Mouse (Mus musculus) liver, postnatal 0 days (tissue): ENCODE data around the gene Rbbp9. TPM values are rescaled to one million over a fixed set of nuclear protein-coding genes. Genes with fewer than 3 reads are reported as not detected.
A peak's percentile ranks its signal among the peaks of the same experiment; 100 is the strongest.

Experiments
- ATAC-seq: fragments of 200-750 bp; cut with Nextera tagmentation; 2 replicates; pipeline ENCODE4 v1.8.0; 2017; ENCODE audit warnings: mild to moderate bottlenecking, moderate library complexity
- DNase-seq: peaks from one replicate; pipeline ENCODE4 v3.0.0-alpha.2; 2016
- H3K27ac ChIP-seq: fragments of 300-500 bp; sonication (generic); 2 replicates; pipeline ENCODE4 v1.5.1; 2014; ENCODE audit warnings: antibody characterized with exemption, moderate library complexity, mild to moderate bottlenecking, low read depth
- H3K27me3 ChIP-seq: fragments of 300-500 bp; sonication (generic); 2 replicates; pipeline ENCODE4 v1.6.1; 2014; ENCODE audit warnings: low read length, control low read depth, mixed read lengths; ENCODE audit not compliant: insufficient read depth
- H3K36me3 ChIP-seq: fragments of 300-500 bp; sonication (generic); replicated peaks from 2 replicates; pipeline ENCODE4 v1.6.1; 2014; ENCODE audit warnings: mild to moderate bottlenecking, control low read depth, low read length, moderate library complexity, mixed read lengths; ENCODE audit not compliant: insufficient read depth
- H3K4me1 ChIP-seq: fragments of 300-500 bp; sonication (generic); 2 replicates; pipeline ENCODE4 v1.6.1; 2014; ENCODE audit warnings: antibody characterized with exemption, mild to moderate bottlenecking, control low read depth; ENCODE audit not compliant: insufficient read depth
- H3K4me2 ChIP-seq: fragments of 300-500 bp; sonication (generic); 2 replicates; pipeline ENCODE4 v1.6.1; 2014; ENCODE audit warnings: low read depth, mild to moderate bottlenecking, low read length, moderate library complexity, mixed read lengths
- H3K4me3 ChIP-seq: fragments of 300-500 bp; sonication (generic); 2 replicates; pipeline ENCODE4 v1.5.1; 2014; ENCODE audit warnings: low read depth, low read length
- H3K9ac ChIP-seq: fragments of 300-500 bp; sonication (generic); replicated peaks from 2 replicates; pipeline ENCODE4 v1.6.1; 2014; ENCODE audit warnings: mild to moderate bottlenecking, moderate library complexity
- H3K9me3 ChIP-seq: fragments of 300-500 bp; sonication (generic); 2 replicates; pipeline ENCODE4 v1.6.1; 2016; ENCODE audit warnings: mild to moderate bottlenecking, control low read depth, low read length, mixed read lengths
- CTCF ChIP-seq: sonication (generic); IDR thresholded peaks from 2 replicates; pipeline ENCODE4 v1.5.1; 2016; ENCODE audit warnings: antibody characterized with exemption, low read depth
- EP300 ChIP-seq: IDR thresholded peaks from 2 replicates; pipeline ENCODE4 v1.6.1; 2016; ENCODE audit warnings: antibody characterized with exemption, low read depth, mild to moderate bottlenecking
- WGBS: fragments of 180-500 bp; shearing (Covaris S2); extraction: QIAGEN DNeasy Blood & Tissue Kit; methylation state at CpG from one replicate; pipeline ENCODE4 v1.1.7; 2014; ENCODE audit not compliant: insufficient replicate concordance; 5-methylcytosine and 5-hydroxymethylcytosine counted together
- polyA plus RNA-seq: library from polyadenylated mRNA; unstranded; fragments of >200 nt; fragmentation: Nextera tagmentation; extraction: Ambion mirVana; gene quantifications from 2 replicates; pipeline ENCODE4 v1.2.1, GENCODE M21; 2015

Rbbp9 gene
- polyA plus RNA-seq, 1 experiment from 2014 or later: 11.3 TPM

- H3K36me3 ChIP-seq: peaks cover 21% of the 10 kb centered on the region
- no peaks in the 10 kb centered on the region for H3K9me3 ChIP-seq
- WGBS: 73% methylated on average over 6 of the region's 6 CpGs
- H3K27ac ChIP-seq: no peak overlapping the region
- no peaks in the 10 kb centered on the region for H3K4me1 ChIP-seq
- TF ChIP-seq EP300: no peak
- no peak for TF ChIP-seq CTCF
- no peak overlapping the region for H3K4me3 ChIP-seq
- no peaks in the 10 kb centered on the region for H3K27me3 ChIP-seq
- DNase-seq: no peak
- no peak for ATAC-seq
- H3K9ac ChIP-seq: no peak overlapping the region
- H3K4me2 ChIP-seq: no peak overlapping the region
These were observed 6.0 kb downstream of the Rbbp9 start for GRCm38 (mm10) chr2:144544630-144545029.

GRCm38 (mm10) chr2:144543670-144544069 lies 7.0 kb downstream of the Rbbp9 start:
- peak overlapping the region; percentile 44; the same call in 1 of the 2 replicates for H3K27ac ChIP-seq
- WGBS: 70% methylated on average over 6 of the region's 6 CpGs

GRCm38 (mm10) chr2:144541246-144541645 lies 9.4 kb downstream of the Rbbp9 start:
- Histone ChIP-seq H3K4me1 (no peaks in the 10 kb centered on the region), H3K4me3 (no peak overlapping the region), H3K27me3 (no peaks in the 10 kb centered on the region), H3K27ac (no peak overlapping the region), H3K36me3 (peaks cover 49% of the 10 kb centered on the region), H3K9ac (no peak overlapping the region), H3K9me3 (no peaks in the 10 kb centered on the region), H3K4me2 (no peak overlapping the region)
- DNase-seq (no peak), ATAC-seq (no peak)
- 82% methylated on average over 4 of the region's 4 CpGs for WGBS
- TF ChIP-seq EP300 (no peak), CTCF (peak; percentile 30)

More at GRCm38 (mm10) chr2:144543670-144544069, 7.0 kb downstream of the Rbbp9 start:
- peaks cover 30% of the 10 kb centered on the region for H3K36me3 ChIP-seq
- TF ChIP-seq CTCF: no peak
- no peak for TF ChIP-seq EP300
- H3K9ac ChIP-seq: no peak overlapping the region
- ATAC-seq (no peak), DNase-seq (no peak)
- H3K4me1 ChIP-seq: no peaks in the 10 kb centered on the region
- no peaks in the 10 kb centered on the region for H3K9me3 ChIP-seq
- no peak overlapping the region for H3K4me3 ChIP-seq
- no peak overlapping the region for H3K4me2 ChIP-seq
- no peaks in the 10 kb centered on the region for H3K27me3 ChIP-seq

- H3K4me2 ChIP-seq: no peak overlapping the region
- WGBS: 90% methylated on average over 7 of the region's 7 CpGs
- no peaks in the 10 kb centered on the region for H3K27me3 ChIP-seq
- no peak overlapping the region for H3K9ac ChIP-seq
- TF ChIP-seq EP300 (no peak), CTCF (no peak)
- H3K4me1 ChIP-seq: no peaks in the 10 kb centered on the region
- no peak overlapping the region for H3K4me3 ChIP-seq
- peaks cover 4% of the 10 kb centered on the region; the same call in 1 of the 2 replicates for H3K9me3 ChIP-seq
- ATAC-seq (no peak), DNase-seq (no peak)
- H3K27ac ChIP-seq: no peak overlapping the region
- peaks cover 81% of the 10 kb centered on the region for H3K36me3 ChIP-seq
These were observed 13.5 kb downstream of the Rbbp9 start for GRCm38 (mm10) chr2:144537123-144537522.

- H3K27ac ChIP-seq: peak overlapping the region; percentile 73
- H3K36me3 ChIP-seq: peaks cover 18% of the 10 kb centered on the region
- DNase-seq (no peak), ATAC-seq (peak; percentile 29)
- TF ChIP-seq CTCF (no peak), EP300 (no peak)
- WGBS: under 1% methylated on average over 24 of the region's 25 CpGs
- H3K27me3 ChIP-seq: peaks cover 9% of the 10 kb centered on the region; the same call in 1 of the 2 replicates
- peak overlapping the region; percentile 82 for H3K4me3 ChIP-seq
- peak overlapping the region; percentile 91 for H3K4me2 ChIP-seq
- H3K9ac ChIP-seq: peak overlapping the region; percentile 92
- H3K9me3 ChIP-seq: no peaks in the 10 kb centered on the region
- H3K4me1 ChIP-seq: peaks cover 19% of the 10 kb centered on the region
These were observed 22.9 kb downstream of the Rbbp9 start for GRCm38 (mm10) chr2:144527821-144528174.

GRCm38 (mm10) chr2:144526981-144527820 lies 23.5 kb downstream of the Rbbp9 start, which contains the start of the genes Dzank1 and Polr3f:
Gene Dzank1, minus strand, starts transcription at chr2:144527414.
Gene Polr3f, plus strand, starts transcription at chr2:144527718.
- H3K27me3 ChIP-seq: peaks cover 9% of the 10 kb centered on the region; the same call in 1 of the 2 replicates
- peaks cover 13% of the 10 kb centered on the region; the same call in 1 of the 2 replicates for H3K36me3 ChIP-seq
- WGBS: 2% methylated on average over 56 of the region's 56 CpGs
- H3K27ac ChIP-seq: peak within 1 kb of the TSS; percentile 73
- DNase-seq: peak; percentile 97
- H3K4me1 ChIP-seq: peaks cover 19% of the 10 kb centered on the region
- H3K9me3 ChIP-seq: no peaks in the 10 kb centered on the region
- H3K4me3 ChIP-seq: peak within 1 kb of the TSS; percentile 82
- peak within 1 kb of the TSS; percentile 92 for H3K9ac ChIP-seq
- TF ChIP-seq CTCF: peak; percentile 15; the same call in 1 of the 2 replicates
- TF ChIP-seq EP300: peak; percentile 79
- ATAC-seq: peak; percentile 99
- H3K4me2 ChIP-seq: peak within 1 kb of the TSS; percentile 91
